Mouse (Mus musculus): ENCODE measurements at regions not wholly inside any gene's neighbourhood (a gene's known extent, or its start where the extent isn't known, plus 50 kb on each side); places are given as distances from the start of the nearest gene placed in this dataset.

- TF ChIP-seq CHD2 (IDR thresholded peaks at IDR 0.05; ENCODE audit: low read depth, low read length) (no peak), ZNF384 (IDR thresholded peaks at IDR 0.05; ENCODE audit: low read depth, low read length) (no peak), MAFK (IDR thresholded peaks at IDR 0.05; ENCODE audit: insufficient read depth, low read depth, low read length) (no peak), ZC3H11A (IDR thresholded peaks at IDR 0.05; ENCODE audit: borderline replicate concordance, low read depth, low read length) (no peak)
These were observed 216.1 kb upstream of the Pfn2 start for GRCm38 (mm10) chr3:58063852-58064549.

All from ES-E14 (cell line).